Mouse (Mus musculus) embryonic facial prominence, embryonic 13.5 days (tissue): ENCODE data around the gene 1600014C10Rik. TPM values are rescaled to one million over a fixed set of nuclear protein-coding genes. Genes with fewer than 3 reads are reported as not detected.

Experiments
- polyA plus RNA-seq: library from polyadenylated mRNA; unstranded; fragments of >200 nt; fragmentation: Nextera tagmentation; extraction: Ambion mirVana; gene quantifications from 2 replicates; pipeline ENCODE4 v1.2.1, GENCODE M21; 2015

Gene 1600014C10Rik
- polyA plus RNA-seq, 1 experiment from 2014 or later: 21.8 TPM

Other genes starting within 250 kb of the 1600014C10Rik start
- 44.4 and 45.1 TPM in 2 replicates for gene Uri1, start 159.7 kb upstream of the 1600014C10Rik start, polyA plus RNA-seq
- 55.2 and 61.4 TPM in 2 replicates for gene Ccne1, start 75.7 kb upstream of the 1600014C10Rik start, polyA plus RNA-seq
- gene Plekhf1, start 44.8 kb downstream of the 1600014C10Rik start, polyA plus RNA-seq: 3.8 and 3.9 TPM in 2 replicates
- 66.1 and 76.6 TPM in 2 replicates for gene Pop4, start 88.2 kb downstream of the 1600014C10Rik start, polyA plus RNA-seq